Mouse (Mus musculus): ENCODE measurements around the gene Sorcs1. TPM values are rescaled to one million over a fixed set of nuclear protein-coding genes. Genes with fewer than 3 reads are reported as not detected.

Sorcs1 gene
- 10 to 100 TPM; 36.9 to 38.9 TPM for total RNA-seq (2021)
- long read RNA-seq, experiment 1, partial matches to known transcripts, result 6 of 14 reads
- long read RNA-seq, experiment 1, other reads (novel, unspliced or antisense), result 8 of 14 reads
- long read RNA-seq, experiment 2, partial matches to known transcripts, result 3 of 5 reads
- long read RNA-seq, experiment 2, other reads (novel, unspliced or antisense), result 2 of 5 reads

GRCm38 (mm10) chr19:50677903-50678896 lies at the start of gene Sorcs1:
TSS of gene Sorcs1 (minus strand) at chr19:50678646.
- peak; percentile 66 to 74 for DNase-seq (ENCODE audit: low spot score in 2 of 2)

GRCm38 (mm10) chr19:50683277-50683676 lies 4.8 kb upstream of the Sorcs1 start:
- no peak for DNase-seq (ENCODE audit: low spot score in 2 of 2)

- DNase-seq (ENCODE audit: low spot score in 2 of 2), result no peak
Measured at GRCm38 (mm10) chr19:50678946-50679345, 500 bp upstream of the Sorcs1 start.

- peak in 1 of 2 experiments; percentile 16 for DNase-seq (ENCODE audit: low spot score in 2 of 2)
Measured at GRCm38 (mm10) chr19:50676578-50677524, 1.6 kb downstream of the Sorcs1 start.

- peak; percentile 49 to 58 for DNase-seq (ENCODE audit: low spot score in 2 of 2)
Measured at GRCm38 (mm10) chr19:50674921-50675320, 3.5 kb downstream of the Sorcs1 start.

GRCm38 (mm10) chr19:50667516-50667915 lies 10.9 kb downstream of the Sorcs1 start:
- no peak for DNase-seq (ENCODE audit: low spot score in 2 of 2)

- DNase-seq (ENCODE audit: low spot score in 2 of 2), result no peak
Measured at GRCm38 (mm10) chr19:50664311-50664710, 14.1 kb downstream of the Sorcs1 start.

GRCm38 (mm10) chr19:50659144-50659543 lies 19.3 kb downstream of the Sorcs1 start:
- no peak for DNase-seq (ENCODE audit: low spot score in 2 of 2)

- no peak for DNase-seq (ENCODE audit: low spot score in 2 of 2)
Measured at GRCm38 (mm10) chr19:50652750-50653149, 25.7 kb downstream of the Sorcs1 start.

- no peak for DNase-seq (ENCODE audit: low spot score in 2 of 2)
Measured at GRCm38 (mm10) chr19:50643836-50644235, 34.6 kb downstream of the Sorcs1 start.

- DNase-seq (ENCODE audit: low spot score in 2 of 2), result no peak
Measured at GRCm38 (mm10) chr19:50642121-50642520, 36.3 kb downstream of the Sorcs1 start.

GRCm38 (mm10) chr19:50640251-50641032 lies 38.0 kb downstream of the Sorcs1 start:
- no peak for DNase-seq (ENCODE audit: low spot score in 2 of 2)

GRCm38 (mm10) chr19:50638176-50638575 lies 40.3 kb downstream of the Sorcs1 start:
- no peak for DNase-seq (ENCODE audit: low spot score in 2 of 2)

GRCm38 (mm10) chr19:50614013-50614412 lies 64.4 kb downstream of the Sorcs1 start:
- DNase-seq (ENCODE audit: low spot score in 2 of 2), result no peak

GRCm38 (mm10) chr19:50611619-50612018 lies 66.8 kb downstream of the Sorcs1 start:
- DNase-seq (ENCODE audit: low spot score in 2 of 2), result no peak

- DNase-seq (ENCODE audit: low spot score in 2 of 2), result no peak
Measured at GRCm38 (mm10) chr19:50603882-50604281, 74.6 kb downstream of the Sorcs1 start.

- no peak for DNase-seq (ENCODE audit: low spot score in 2 of 2)
Measured at GRCm38 (mm10) chr19:50603380-50603779, 75.1 kb downstream of the Sorcs1 start.

GRCm38 (mm10) chr19:50597300-50597699 lies 81.1 kb downstream of the Sorcs1 start:
- DNase-seq (ENCODE audit: low spot score in 2 of 2), result no peak

- DNase-seq (ENCODE audit: low spot score in 2 of 2), result no peak
Measured at GRCm38 (mm10) chr19:50586182-50586581, 92.3 kb downstream of the Sorcs1 start.

GRCm38 (mm10) chr19:50582952-50583351 lies 95.5 kb downstream of the Sorcs1 start:
- no peak for DNase-seq (ENCODE audit: low spot score in 2 of 2)
